Mouse (Mus musculus): ENCODE results near the gene Cemip.

- TF ChIP-seq CTCF (IDR thresholded peaks at IDR 0.05; ENCODE audit: control insufficient read depth, insufficient read depth, insufficient replicate concordance, low read depth, low read length): no peak
- TF ChIP-seq POLR2A (IDR thresholded peaks at IDR 0.05; ENCODE audit: control insufficient read depth, low read depth, low read length): no peak
These were observed 183.8 kb downstream of the Cemip start for GRCm38 (mm10) chr7:83902296-83903145.
